Comparison of ENCODE assay signal across 9 mouse cellular contexts in the genomic region with DNA sequence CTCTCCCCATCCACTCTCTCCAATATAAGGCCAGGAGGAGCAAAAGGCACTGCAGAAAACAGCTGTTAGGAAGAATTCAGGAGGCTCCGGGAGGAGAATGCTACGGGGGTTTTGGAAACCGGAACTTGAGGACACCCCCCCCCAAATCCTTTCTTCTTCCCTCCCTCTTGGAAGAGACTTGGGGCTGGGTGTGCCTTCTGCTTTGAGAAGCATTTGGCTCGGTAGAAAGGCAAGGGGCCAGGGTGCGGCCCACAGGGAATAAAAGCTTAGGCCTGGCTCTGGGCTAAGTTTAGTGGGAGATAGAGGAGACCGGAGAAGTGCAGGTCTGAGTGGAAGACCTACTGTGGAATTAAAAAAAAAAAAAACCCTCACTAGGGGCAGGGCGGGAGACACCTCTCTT.
DNase-seq lines count a peak whose midpoint lies in the region; ATAC-seq and TF ChIP-seq lines count a peak whose summit lies in the region.
"Had no signal": no experiment of that assay in that cellular context is flagged by ENCODE, and none has a peak within 500 bp of the region (broad histone marks: within the 10 kb centered on the region; RNA-seq: fewer than 3 reads in every experiment).

No protein-coding gene starts in this region.

- H3K9ac ChIP-seq in liver, adult 2 months (ENCODE audit: low read depth, low read length): peak overlapping the region; percentile 99
- H3K9ac ChIP-seq in lung, postnatal 0 days (replicated peaks; ENCODE audit: low read depth): no peak overlapping the region; the same call in 1 of the 2 replicates

- H3K79me2 ChIP-seq in liver, adult 2 months (ENCODE audit: control insufficient read depth, insufficient read depth, low read length): peaks cover 8% of the 10 kb centered on the region; the same call in 1 of the 2 replicates

- peak overlapping the region; percentile 95 for H3K4me2 ChIP-seq in lung, postnatal 0 days (replicated peaks; ENCODE audit: low read depth, low read length)

- peak overlapping the region; percentile 100 for H3K27ac ChIP-seq in liver, adult 2 months (replicated peaks; ENCODE audit: insufficient read depth, low read depth, low read length)
- H3K27ac ChIP-seq in kidney, adult 2 months (ENCODE audit: insufficient read depth, low read depth, low read length): peak overlapping the region; percentile 94
- H3K27ac ChIP-seq in lung, postnatal 0 days (ENCODE audit: low read length): peak overlapping the region; percentile 98
- peak overlapping the region; percentile 96 for H3K27ac ChIP-seq in small intestine, adult 2 months (ENCODE audit: insufficient read depth, low read depth, low read length)

- H3K36me3 ChIP-seq in liver, adult 2 months (ENCODE audit: control insufficient read depth, insufficient read depth, low read length): peaks cover 4% of the 10 kb centered on the region; the same call in 1 of the 2 replicates
- no peaks in the 10 kb centered on the region; the same call in 1 of the 2 replicates for H3K36me3 ChIP-seq in kidney, adult 2 months (ENCODE audit: control insufficient read depth, insufficient read depth, low read length)
- no peaks in the 10 kb centered on the region for H3K36me3 ChIP-seq in lung, postnatal 0 days (ENCODE audit: insufficient read depth, low read length)
- H3K36me3 ChIP-seq in small intestine, adult 2 months (ENCODE audit: control insufficient read depth, insufficient read depth, low read length): peaks cover 5% of the 10 kb centered on the region; the same call in 1 of the 2 replicates
- H3K36me3 ChIP-seq: G1E had no signal

- H3K27me3 ChIP-seq in liver, adult 2 months (ENCODE audit: control insufficient read depth, insufficient read depth, low read length): no peaks in the 10 kb centered on the region
- no peaks in the 10 kb centered on the region for H3K27me3 ChIP-seq in kidney, adult 2 months (replicated peaks; ENCODE audit: control insufficient read depth, insufficient read depth, low read length)
- H3K27me3 ChIP-seq in lung, postnatal 0 days (replicated peaks; ENCODE audit: insufficient read depth, low read length): no peaks in the 10 kb centered on the region
- H3K27me3 ChIP-seq in small intestine, adult 2 months (ENCODE audit: control insufficient read depth, insufficient read depth, low read length): no peaks in the 10 kb centered on the region

- no peak for TF ChIP-seq POLR2A in liver, adult 2 months (IDR thresholded peaks at IDR 0.05; ENCODE audit: extremely low read depth, insufficient read depth, low read length)
- TF ChIP-seq POLR2A in kidney, adult 2 months (IDR thresholded peaks at IDR 0.05; ENCODE audit: low read depth, low read length): peak; percentile 15
- TF ChIP-seq POLR2A in small intestine, adult 2 months (IDR thresholded peaks at IDR 0.05; ENCODE audit: low read depth, low read length): 0 out of 2 replicates have a peak, but pooled peaks have one; percentile 22

- TF ChIP-seq CTCF in liver, adult 2 months (IDR thresholded peaks at IDR 0.05; ENCODE audit: low read depth, low read length): no peak
- TF ChIP-seq CTCF in kidney, adult 2 months (conservative IDR thresholded peaks at IDR 0.05; ENCODE audit: insufficient read depth, insufficient read length, low read depth, low read length): no peak
- no peak for TF ChIP-seq CTCF in lung, postnatal 0 days (IDR thresholded peaks at IDR 0.05)
- no peak for TF ChIP-seq CTCF in small intestine, adult 2 months (IDR thresholded peaks at IDR 0.05; ENCODE audit: extremely low read depth, insufficient read length, insufficient replicate concordance, low read depth, low read length)

- DNase-seq in liver, adult 2 months (ENCODE audit: extremely low read depth, low read depth, low spot score): peak; percentile 49
- DNase-seq in liver: no peak
- peak; percentile 8 for DNase-seq in embryo, embryonic 11 days
- peak; percentile 82 for DNase-seq in heart, adult 8-10 months (ENCODE audit: low spot score)
- DNase-seq in kidney, adult 2 months: peak; percentile 75
- DNase-seq in lung, postnatal 0 days (ENCODE audit: low spot score): peak; percentile 68
- no peak for DNase-seq in yolk sac, embryonic 10.5 days (ENCODE audit: low spot score)

- H3K4me3 ChIP-seq in liver, adult 2 months (ENCODE audit: insufficient read depth, low read depth, low read length): peak overlapping the region; percentile 97
- H3K4me3 ChIP-seq in kidney, adult 2 months (ENCODE audit: insufficient read depth, low read depth, low read length): peak overlapping the region; percentile 96
- H3K4me3 ChIP-seq in lung, postnatal 0 days (ENCODE audit: low read depth, low read length): peak overlapping the region; percentile 91
- peak overlapping the region; percentile 96 for H3K4me3 ChIP-seq in small intestine, adult 2 months (ENCODE audit: low read depth, low read length)

- 8% methylated on average over 7 of the region's 7 CpGs for WGBS in liver, adult 2 months
- 21% methylated on average over 7 of the region's 7 CpGs for WGBS in kidney, adult 2 months
- 19% methylated on average over 7 of the region's 7 CpGs for WGBS in lung, postnatal 0 days
- WGBS in small intestine, adult 2 months: 53% methylated on average over 7 of the region's 7 CpGs

- H3K9me3 ChIP-seq in lung, postnatal 0 days (ENCODE audit: low read length): no peaks in the 10 kb centered on the region
- H3K9me3 ChIP-seq: G1E had no signal

- no peak for ATAC-seq in lung, postnatal 0 days

- H3K4me1 ChIP-seq in liver, adult 2 months (ENCODE audit: control insufficient read depth, insufficient read depth, low read length): peaks cover 21% of the 10 kb centered on the region
- H3K4me1 ChIP-seq in kidney, adult 2 months (ENCODE audit: control insufficient read depth, insufficient read depth, low read length): peaks cover 11% of the 10 kb centered on the region; the same call in 1 of the 2 replicates
- H3K4me1 ChIP-seq in lung, postnatal 0 days (ENCODE audit: insufficient read depth, low read depth, low read length): peaks cover 8% of the 10 kb centered on the region; the same call in 1 of the 2 replicates
- peaks cover 2% of the 10 kb centered on the region; the same call in 1 of the 2 replicates for H3K4me1 ChIP-seq in small intestine, adult 2 months (ENCODE audit: control insufficient read depth, insufficient read depth, insufficient read length, low read length)

- TF ChIP-seq EP300 in lung, postnatal 0 days (IDR thresholded peaks at IDR 0.05): no peak

Comparison
In these comparisons a context has a peak if more than half of its experiments do, and no peak if none do; other contexts are left out.
1. DNase-seq: peak in liver, adult 2 months (single experiment), embryo, embryonic 11 days (single experiment), heart, adult 8-10 months (single experiment), kidney, adult 2 months (single experiment) and lung, postnatal 0 days (single experiment); none in liver (single experiment) and yolk sac, embryonic 10.5 days (single experiment).
2. Peak in every context shown above with its lines, with median percentiles within 50 percentile points of each other: H3K27ac ChIP-seq and H3K4me3 ChIP-seq.